Mouse (Mus musculus) thymus, adult 2 months (tissue): Measurements from ENCODE around the gene Ackr2.

Experiments used
- CTCF ChIP-seq: fragments of 200-500 bp; IDR thresholded peaks from 2 replicates; pipeline ENCODE4 v1.5.1; 2012; ENCODE audit warnings: mild to moderate bottlenecking, control low read depth, low read length, moderate library complexity, borderline replicate concordance; ENCODE audit not compliant: control insufficient read depth, poor library complexity, insufficient read depth; ENCODE audit errors: extremely low read depth
- POLR2A ChIP-seq: fragments of 200-500 bp; IDR thresholded peaks from 2 replicates; pipeline ENCODE4 v1.6.1; 2012; ENCODE audit warnings: mild to moderate bottlenecking, low read length, control low read depth, moderate library complexity; ENCODE audit not compliant: control insufficient read depth, poor library complexity, insufficient read depth; ENCODE audit errors: extremely low read depth

DNA sequence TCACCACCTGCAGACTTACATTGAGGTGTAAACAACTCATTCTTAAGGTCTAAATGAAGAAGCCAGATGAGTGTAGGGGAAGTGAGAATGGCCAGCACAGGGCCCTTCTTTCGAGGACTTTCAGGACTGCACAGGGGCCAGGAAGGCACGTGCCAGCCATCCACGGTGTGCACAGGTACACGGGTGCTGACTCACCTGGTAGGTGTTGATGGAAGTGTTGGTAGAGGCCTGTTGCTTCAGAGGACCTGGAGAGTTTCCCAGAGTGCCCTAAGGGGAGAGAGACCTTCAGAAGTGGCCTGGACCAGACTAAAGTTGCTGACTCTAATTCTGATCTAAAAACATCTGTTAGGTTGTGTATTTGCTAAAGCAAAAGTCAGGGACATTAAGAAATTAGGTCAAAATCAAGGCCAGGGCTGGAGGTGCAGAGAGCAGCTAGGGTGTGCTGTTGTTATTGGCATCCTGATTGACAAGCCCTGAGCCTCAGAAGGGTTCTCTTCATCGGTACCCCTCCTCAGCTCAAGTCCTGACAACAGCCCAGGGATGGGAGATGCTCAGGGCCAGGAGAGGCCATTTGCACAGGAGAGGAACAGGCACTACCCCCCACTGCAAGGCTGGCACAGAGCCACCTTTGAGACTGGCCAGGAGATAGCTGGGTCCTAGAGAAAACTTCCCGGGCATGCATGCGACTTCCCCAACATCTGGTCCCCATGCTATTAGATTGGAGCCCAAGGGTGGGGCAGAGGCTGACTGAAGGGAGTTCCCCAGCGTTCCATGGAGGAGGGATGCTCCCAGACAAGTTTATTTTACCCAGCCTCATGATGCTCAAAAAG is 5.5 kb downstream of the Ackr2 start:
- TF ChIP-seq CTCF (no peak), POLR2A (no peak)
